Mouse (Mus musculus) intestine, embryonic 14.5 days (tissue): ENCODE measurements around the gene Trabd2b. TPM values are rescaled to one million over a fixed set of nuclear protein-coding genes. Genes with fewer than 3 reads are reported as not detected.
A peak's percentile ranks its signal among the peaks of the same experiment; 100 is the strongest.

ENCODE experiments used
- ATAC-seq: fragments of 200-750 bp; cut with Nextera tagmentation; replicated peaks from 2 replicates; pipeline ENCODE4 v1.8.0; 2017; ENCODE audit warnings: low read depth, moderate number of reproducible peaks, moderate TSS enrichment, moderate library complexity; ENCODE audit not compliant: low FRiP score, low TSS enrichment
- DNase-seq: peaks from one replicate; pipeline ENCODE4 v3.0.0-alpha.2; 2018; ENCODE audit warnings: low spot score
- H3K27ac ChIP-seq: fragments of 300-500 bp; sonication (generic); 2 replicates; pipeline ENCODE4 v1.5.1; 2014; ENCODE audit warnings: low read depth, mild to moderate bottlenecking, control low read depth
- H3K27me3 ChIP-seq: fragments of 300-500 bp; sonication (generic); replicated peaks from 2 replicates; pipeline ENCODE4 v1.6.1; 2014; ENCODE audit warnings: low read length, control low read depth; ENCODE audit not compliant: control insufficient read depth, insufficient read depth
- H3K36me3 ChIP-seq: fragments of 300-500 bp; sonication (generic); 2 replicates; pipeline ENCODE4 v1.6.1; 2014; ENCODE audit warnings: low read length, control low read depth; ENCODE audit not compliant: control insufficient read depth, insufficient read depth
- H3K4me1 ChIP-seq: fragments of 300-500 bp; sonication (generic); replicated peaks from 2 replicates; pipeline ENCODE4 v1.6.1; 2014; ENCODE audit warnings: low read length, control low read depth, mixed read lengths; ENCODE audit not compliant: control insufficient read depth, insufficient read depth
- H3K4me2 ChIP-seq: fragments of 300-500 bp; sonication (generic); 2 replicates; pipeline ENCODE4 v1.6.1; 2014; ENCODE audit warnings: low read length
- H3K4me3 ChIP-seq: fragments of 300-500 bp; sonication (generic); 2 replicates; pipeline ENCODE4 v1.5.1; 2014; ENCODE audit warnings: low read depth, low read length, control low read depth, mixed read lengths
- H3K9ac ChIP-seq: fragments of 300-500 bp; sonication (generic); 2 replicates; pipeline ENCODE4 v1.6.1; 2014; ENCODE audit warnings: mild to moderate bottlenecking, low read length
- H3K9me3 ChIP-seq: fragments of 300-500 bp; sonication (generic); 2 replicates; pipeline ENCODE4 v1.6.1; 2016; ENCODE audit warnings: low read length, control low read depth; ENCODE audit not compliant: control insufficient read depth
- WGBS: fragments of 180-500 bp; shearing (Covaris S2); extraction: QIAGEN DNeasy Blood & Tissue Kit; methylation state at CpG from one replicate; pipeline ENCODE4 v1.1.7; 2014; 5-methylcytosine and 5-hydroxymethylcytosine counted together
- polyA plus RNA-seq: library from polyadenylated mRNA; unstranded; fragments of >200 nt; fragmentation: Nextera tagmentation; extraction: Ambion mirVana; gene quantifications from 2 replicates; pipeline ENCODE4 v1.2.1, GENCODE M21; 2014

Trabd2b gene
- polyA plus RNA-seq, 1 experiment from 2014 or later, result 0.72 TPM

GRCm38 (mm10) chr4:114558487-114558886, 152.0 kb downstream of the Trabd2b start:
- no peak for DNase-seq
- no peak overlapping the region for H3K9ac ChIP-seq
- WGBS, result 34% methylated on average over 3 of the region's 3 CpGs

DNA sequence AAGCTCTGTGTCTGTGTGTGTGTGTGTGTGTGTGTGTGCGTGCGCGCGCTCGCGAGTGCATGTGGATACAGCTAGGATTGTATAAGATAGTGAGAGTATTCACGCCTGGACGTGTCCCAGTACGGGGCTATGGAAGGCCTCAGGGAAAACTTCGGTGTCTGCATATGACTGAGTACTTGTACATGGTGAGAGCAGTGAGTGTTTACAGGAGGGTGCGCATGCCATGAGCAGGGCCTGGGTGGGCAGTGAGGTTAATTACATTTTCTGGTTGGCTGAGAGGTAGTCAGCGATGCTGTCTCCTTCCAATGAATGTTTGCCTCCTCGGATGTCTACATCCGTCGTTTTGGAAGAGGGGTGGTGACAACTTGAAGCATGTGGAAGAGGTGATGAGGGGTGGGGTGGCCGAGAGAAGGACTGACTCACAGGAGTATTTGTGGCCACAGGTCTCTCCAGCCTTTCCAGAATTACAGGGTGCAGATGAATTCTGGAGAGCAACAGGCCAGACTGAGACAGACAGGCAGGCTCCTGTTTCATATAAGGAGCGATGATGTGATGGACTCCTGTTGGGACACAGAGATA, 154.2 kb downstream of the Trabd2b start:
- no peak for DNase-seq
- H3K4me2 ChIP-seq, result no peak overlapping the region
- WGBS, result 71% methylated on average over 17 of the region's 17 CpGs

More at GRCm38 (mm10) chr4:114558487-114558886, 152.0 kb downstream of the Trabd2b start:
- 0 out of 2 replicates have a peak, but pooled peaks cover 2% of the 10 kb centered on the region for H3K4me1 ChIP-seq
- no peak overlapping the region for H3K4me2 ChIP-seq
- H3K27ac ChIP-seq, result no peak overlapping the region
- no peaks in the 10 kb centered on the region for H3K27me3 ChIP-seq
- H3K36me3 ChIP-seq, result no peaks in the 10 kb centered on the region
- H3K9me3 ChIP-seq, result no peaks in the 10 kb centered on the region
- ATAC-seq, result no peak
- H3K4me3 ChIP-seq, result no peak overlapping the region

DNA sequence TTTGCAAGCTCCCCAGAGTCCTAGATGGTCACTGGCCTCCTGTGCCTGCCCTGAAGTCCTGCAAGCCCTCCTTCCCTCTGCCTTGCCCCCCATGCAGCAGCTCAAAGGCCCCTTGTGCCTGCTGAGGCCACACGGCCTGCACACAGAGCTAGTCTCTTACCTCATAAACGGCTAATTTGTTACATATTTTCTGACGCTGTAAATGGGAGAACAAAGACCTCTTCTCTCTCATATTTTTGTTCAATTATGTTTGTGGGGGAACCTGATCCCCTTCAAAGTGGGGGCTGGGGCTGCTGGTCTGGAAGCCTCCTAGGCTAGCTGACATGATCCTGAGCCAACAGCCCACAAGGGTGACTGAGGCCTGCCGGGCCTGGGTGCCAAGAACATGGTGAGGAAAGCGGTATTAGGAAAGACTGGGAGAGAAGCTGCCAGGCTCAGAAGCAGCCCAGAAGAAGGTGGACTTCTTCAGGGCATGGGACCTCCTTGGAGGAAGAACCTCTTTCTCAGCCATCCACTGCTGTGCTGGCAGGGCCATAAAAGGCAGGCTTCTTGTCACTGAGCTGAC, 157.7 kb downstream of the Trabd2b start:
- no peak for DNase-seq
- Histone ChIP-seq H3K9me3 (no peaks in the 10 kb centered on the region), H3K9ac (no peak overlapping the region), H3K36me3 (no peaks in the 10 kb centered on the region), H3K27ac (no peak overlapping the region), H3K4me1 (no peaks in the 10 kb centered on the region), H3K4me2 (no peak overlapping the region), H3K27me3 (no peaks in the 10 kb centered on the region), H3K4me3 (no peak overlapping the region)
- WGBS, result 60% methylated on average over 5 of the region's 5 CpGs
- no peak for ATAC-seq

More for the DNA sequence above, 154.2 kb downstream of the Trabd2b start:
- no peaks in the 10 kb centered on the region for H3K36me3 ChIP-seq
- H3K4me1 ChIP-seq, result 0 out of 2 replicates have a peak, but pooled peaks cover 2% of the 10 kb centered on the region
- H3K27me3 ChIP-seq, result no peaks in the 10 kb centered on the region
- no peaks in the 10 kb centered on the region for H3K9me3 ChIP-seq
- H3K9ac ChIP-seq, result no peak overlapping the region
- no peak overlapping the region for H3K27ac ChIP-seq
- no peak for ATAC-seq
- H3K4me3 ChIP-seq, result no peak overlapping the region

GRCm38 (mm10) chr4:114567594-114567993, 161.1 kb downstream of the Trabd2b start:
- no peaks in the 10 kb centered on the region for H3K27me3 ChIP-seq
- no peak overlapping the region for H3K9ac ChIP-seq
- no peaks in the 10 kb centered on the region for H3K4me1 ChIP-seq
- ATAC-seq (no peak), DNase-seq (no peak)
- no peak overlapping the region for H3K4me3 ChIP-seq
- no peaks in the 10 kb centered on the region for H3K36me3 ChIP-seq
- no peaks in the 10 kb centered on the region for H3K9me3 ChIP-seq
- no peak overlapping the region for H3K4me2 ChIP-seq
- 60% methylated on average over 6 of the region's 6 CpGs for WGBS
- no peak overlapping the region for H3K27ac ChIP-seq

DNA sequence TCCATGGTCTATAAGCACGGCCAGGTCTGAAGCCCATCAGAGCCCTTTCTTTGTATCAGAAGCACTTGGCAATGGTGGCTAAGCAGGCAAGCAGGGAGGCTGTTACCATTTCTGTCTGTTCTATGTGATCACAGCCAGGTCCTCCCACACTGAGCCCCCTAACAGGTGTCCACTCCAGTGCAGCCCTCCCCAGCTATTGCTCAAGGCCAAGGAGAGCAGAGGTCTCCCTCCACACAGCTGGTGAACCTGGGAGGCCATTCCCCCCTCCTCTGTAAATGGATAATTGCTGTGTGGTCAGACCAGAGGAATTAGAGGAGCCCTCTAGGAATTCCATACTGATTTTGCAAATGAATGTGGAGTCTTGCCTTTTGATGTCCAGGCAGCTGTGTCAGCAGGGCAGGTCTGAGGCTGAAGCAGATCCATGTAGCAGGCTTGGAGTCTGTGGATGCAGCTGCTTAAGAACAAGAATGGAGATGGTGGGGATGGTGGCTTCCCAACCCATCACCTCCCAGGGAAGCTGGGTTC, 161.6 kb downstream of the Trabd2b start:
- no peak overlapping the region for H3K4me2 ChIP-seq
- H3K36me3 ChIP-seq, result no peaks in the 10 kb centered on the region
- H3K4me1 ChIP-seq, result no peaks in the 10 kb centered on the region
- DNase-seq, result no peak
- WGBS, result 83% methylated on average over 1 of the region's 1 CpGs
- no peak overlapping the region for H3K9ac ChIP-seq
- no peak overlapping the region for H3K27ac ChIP-seq
- no peak overlapping the region for H3K4me3 ChIP-seq
- H3K9me3 ChIP-seq, result no peaks in the 10 kb centered on the region
- ATAC-seq, result no peak
- no peaks in the 10 kb centered on the region for H3K27me3 ChIP-seq

DNA sequence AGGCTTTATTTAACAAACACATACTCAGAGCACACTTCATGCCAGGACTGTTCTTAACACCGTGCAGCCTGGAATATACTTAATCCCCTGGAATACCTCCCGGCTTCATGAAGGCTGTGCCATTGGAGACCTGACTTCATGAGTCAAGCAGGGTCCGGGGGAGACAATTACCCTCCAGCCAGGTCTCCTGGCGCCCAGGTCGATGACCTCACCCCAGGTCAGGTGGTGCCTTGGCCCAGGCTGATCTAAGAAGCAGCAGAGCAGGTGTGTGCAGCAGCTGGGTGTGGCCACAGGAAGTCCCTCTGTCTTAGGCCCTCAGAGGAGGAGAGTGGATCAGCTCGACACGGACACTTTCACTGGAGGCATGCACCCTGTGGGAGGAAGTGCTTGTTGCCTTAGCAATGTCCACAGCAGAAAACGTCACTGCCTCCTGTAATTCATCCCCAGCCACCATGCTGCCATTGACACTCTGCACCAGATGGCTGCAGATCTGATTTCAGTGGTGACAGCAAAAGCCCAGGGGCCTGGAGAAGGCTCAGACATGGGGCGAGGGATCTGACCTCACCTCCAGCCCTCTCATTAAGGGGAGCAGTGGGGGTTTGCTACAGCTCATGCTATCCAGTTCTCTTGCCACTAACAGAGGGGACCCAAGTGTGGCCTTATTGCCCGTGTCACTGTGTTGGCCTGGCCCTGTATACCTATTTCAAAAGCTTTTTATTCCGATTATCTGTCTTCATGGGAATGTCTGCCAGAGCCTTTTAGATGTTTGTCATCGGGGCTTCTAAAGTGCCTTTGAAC, 171.8 kb downstream of the Trabd2b start:
- 48% methylated on average over 12 of the region's 12 CpGs for WGBS
- Histone ChIP-seq H3K27me3 (no peaks in the 10 kb centered on the region), H3K27ac (no peak overlapping the region), H3K9ac (no peak overlapping the region), H3K9me3 (no peaks in the 10 kb centered on the region), H3K4me1 (peaks cover 7% of the 10 kb centered on the region; the same call in 1 of the 2 replicates), H3K36me3 (no peaks in the 10 kb centered on the region), H3K4me2 (no peak overlapping the region), H3K4me3 (no peak overlapping the region)
- ATAC-seq (peak; percentile 82), DNase-seq (no peak)

DNA sequence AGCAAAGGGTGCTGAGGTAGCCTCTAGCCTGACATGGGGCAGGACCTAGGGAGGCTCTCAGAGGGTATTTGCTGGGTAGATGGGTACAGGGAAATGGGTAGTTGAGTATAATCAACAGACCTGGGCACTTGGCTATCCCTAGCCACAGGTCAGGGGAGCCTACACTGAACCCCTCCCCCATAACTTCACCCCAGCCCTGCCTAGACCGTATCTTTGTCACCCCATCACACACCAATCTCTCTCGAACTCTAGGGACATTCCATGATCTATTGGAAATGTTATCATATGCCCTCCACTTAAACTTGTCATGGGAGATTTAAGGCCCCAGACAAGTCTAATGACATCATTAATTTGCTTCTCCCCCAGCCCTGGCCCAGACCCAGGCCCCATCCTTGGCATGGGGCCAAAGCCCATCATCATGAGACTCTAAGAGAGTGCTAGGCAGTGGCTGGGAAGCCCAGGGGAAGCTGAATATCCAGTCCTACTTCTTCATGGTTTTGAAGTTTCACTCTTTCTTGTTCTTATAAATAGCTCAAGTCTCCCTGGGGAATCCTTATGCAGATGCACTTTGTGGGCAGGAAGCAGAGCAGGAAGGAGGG, 177.1 kb downstream of the Trabd2b start:
- no peaks in the 10 kb centered on the region for H3K36me3 ChIP-seq
- ATAC-seq, result peak; percentile 56; the same call in 1 of the 2 replicates

DNA sequence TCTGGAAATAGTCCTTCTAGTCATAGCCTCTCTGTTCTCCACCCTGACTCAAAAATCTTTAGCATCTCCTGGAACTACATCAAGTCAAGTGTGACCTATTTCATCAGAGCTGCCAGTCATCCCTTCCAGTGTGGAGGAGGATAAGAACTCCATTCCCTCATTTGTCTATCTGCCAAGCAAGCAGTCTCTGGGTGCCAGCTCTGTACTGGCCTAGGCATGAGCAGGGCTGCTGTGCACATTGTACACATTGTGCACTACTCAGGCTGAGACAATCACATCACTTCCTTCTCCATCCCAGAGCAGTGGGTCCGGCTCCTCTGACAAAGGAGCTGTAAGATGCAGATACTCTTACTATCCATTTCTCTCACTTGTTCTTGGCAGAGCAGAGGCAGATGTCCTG, 178.2 kb downstream of the Trabd2b start:
- ATAC-seq (no peak), DNase-seq (no peak)
- H3K4me3 ChIP-seq, result no peak overlapping the region
- H3K4me2 ChIP-seq, result no peak overlapping the region
- H3K27ac ChIP-seq, result no peak overlapping the region
- H3K9me3 ChIP-seq, result no peaks in the 10 kb centered on the region
- no peaks in the 10 kb centered on the region for H3K36me3 ChIP-seq
- 60% methylated on average over 1 of the region's 1 CpGs for WGBS
- no peak overlapping the region for H3K9ac ChIP-seq
- peaks cover 4% of the 10 kb centered on the region; the same call in 1 of the 2 replicates for H3K4me1 ChIP-seq
- H3K27me3 ChIP-seq, result no peaks in the 10 kb centered on the region

More for the DNA sequence above, 177.1 kb downstream of the Trabd2b start:
- Histone ChIP-seq H3K4me3 (no peak overlapping the region), H3K27ac (no peak overlapping the region), H3K9ac (no peak overlapping the region), H3K4me1 (peaks cover 4% of the 10 kb centered on the region; the same call in 1 of the 2 replicates), H3K4me2 (no peak overlapping the region), H3K9me3 (no peaks in the 10 kb centered on the region), H3K27me3 (no peaks in the 10 kb centered on the region)
- WGBS, result 31% methylated on average over 2 of the region's 2 CpGs
- peak; percentile 58 for DNase-seq
